Mouse (Mus musculus): ENCODE results near the gene Vps39.

GRCm38 (mm10) chr2:120284094-120284493 lies 68.8 kb downstream of the Vps39 start:
- TF ChIP-seq MAZ (IDR thresholded peaks at IDR 0.05; ENCODE audit: low read depth, low read length) (no peak), SIN3A (IDR thresholded peaks at IDR 0.05; ENCODE audit: low read length) (no peak), NRF1 (IDR thresholded peaks at IDR 0.05; ENCODE audit: low read depth, low read length) (no peak), SMC3 (IDR thresholded peaks at IDR 0.05; ENCODE audit: low read depth, low read length) (no peak), EP300 (IDR thresholded peaks at IDR 0.05; ENCODE audit: low read length) (no peak), CTCF (conservative IDR thresholded peaks at IDR 0.05 in 1 of 2, IDR thresholded peaks at IDR 0.05 in 1 of 2; ENCODE audit: low read depth in 2 of 2, low read length in 2 of 2) (no peak), USF1 (IDR thresholded peaks at IDR 0.05; ENCODE audit: low read depth, low read length) (no peak), CHD2 (IDR thresholded peaks at IDR 0.05; ENCODE audit: low read length) (no peak), ZMIZ1 (IDR thresholded peaks at IDR 0.05; ENCODE audit: low read depth, low read length) (no peak)

Measured in CH12.LX (cell line).